Mouse (Mus musculus) heart, adult 2 months (tissue): ENCODE measurements at regions not wholly inside any gene's neighbourhood (a gene's known extent, or its start where the extent isn't known, plus 50 kb on each side); places are given as distances from the start of the nearest gene placed in this dataset.

Experiments used
- DNase-seq, 2 experiments: peaks; one replicate each; pipeline ENCODE4 v3.0.0; 2021
- H3K27ac ChIP-seq: fragments of 200-600 bp; 2 replicates; pipeline ENCODE4 v1.8.1; 2022
- H3K27me3 ChIP-seq: fragments of 200-500 bp; 2 replicates; pipeline ENCODE4 v1.6.1; 2012; ENCODE audit warnings: mild to moderate bottlenecking, low read length, inconsistent platforms, mixed read lengths; ENCODE audit not compliant: control insufficient read depth, insufficient read depth
- H3K36me3 ChIP-seq: fragments of 200-500 bp; 2 replicates; pipeline ENCODE4 v1.6.1; 2012; ENCODE audit warnings: low read length, inconsistent platforms; ENCODE audit not compliant: control insufficient read depth, insufficient read depth
- H3K4me1 ChIP-seq: fragments of 200-500 bp; 2 replicates; pipeline ENCODE4 v1.6.1; 2011; ENCODE audit warnings: low read length; ENCODE audit not compliant: control insufficient read depth, insufficient read depth
- H3K4me3 ChIP-seq: fragments of 200-600 bp; 2 replicates; pipeline ENCODE4 v1.8.1; 2022
- H3K79me2 ChIP-seq: fragments of 200-500 bp; replicated peaks from 2 replicates; pipeline ENCODE4 v1.6.1; 2012; ENCODE audit warnings: mild to moderate bottlenecking, inconsistent platforms, low read length, moderate library complexity, mixed read lengths; ENCODE audit not compliant: control insufficient read depth, insufficient read depth
- H3K9ac ChIP-seq: fragments of 200-500 bp; 2 replicates; pipeline ENCODE4 v1.6.1; 2012; ENCODE audit warnings: low read depth, mild to moderate bottlenecking, control low read depth, inconsistent platforms, low read length, mixed read lengths
- CTCF ChIP-seq: fragments of 200-600 bp; IDR thresholded peaks from 2 replicates; pipeline ENCODE4 v1.8.1; 2022; ENCODE audit warnings: antibody characterized with exemption, mild to moderate bottlenecking, moderate library complexity
- EP300 ChIP-seq: fragments of 200-500 bp; IDR thresholded peaks from 2 replicates; pipeline ENCODE4 v1.6.1; 2011; ENCODE audit warnings: low read depth, low read length, control low read depth; ENCODE audit not compliant: insufficient read depth
- POLR2A ChIP-seq: fragments of 200-500 bp; IDR thresholded peaks from 2 replicates; pipeline ENCODE4 v1.6.1; 2011; ENCODE audit warnings: mild to moderate bottlenecking, low read depth, low read length, control low read depth; ENCODE audit not compliant: insufficient read depth
- WGBS: fragments of 180-500 bp; shearing (Covaris S2); methylation state at CpG from one replicate; pipeline ENCODE4 v1.1.7; 2018; 5-methylcytosine and 5-hydroxymethylcytosine counted together
- intact Hi-C: fragments of 180-260 bp; cut with DNase I; formaldehyde crosslinking; loops from one replicate; pipeline ENCODE4 v1.15.1; 2025

DNA sequence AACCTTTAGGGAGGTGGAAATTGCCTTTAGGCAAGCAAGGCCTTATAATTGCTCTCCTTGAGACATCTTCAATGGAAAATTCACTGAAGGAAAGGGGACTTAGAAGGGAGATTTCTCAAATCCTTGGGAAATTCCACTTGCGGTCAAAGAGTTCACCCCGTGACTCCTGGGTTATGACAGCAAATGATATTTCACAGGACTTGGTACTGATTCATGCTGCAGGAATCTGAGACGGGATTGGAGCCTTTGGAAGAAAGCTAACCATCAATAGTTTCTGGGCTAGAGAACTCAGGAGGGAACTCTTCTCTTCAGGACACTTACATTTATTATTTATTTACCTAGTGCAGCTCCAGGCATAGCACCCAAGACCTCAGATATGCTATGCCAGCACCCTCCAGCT, 52.8 kb upstream of the Cxcl5 start:
- H3K27ac ChIP-seq = no peak overlapping the region
- no peak overlapping the region for H3K9ac ChIP-seq
- H3K36me3 ChIP-seq = no peaks in the 10 kb centered on the region
- H3K79me2 ChIP-seq = no peaks in the 10 kb centered on the region
- DNase-seq = peak in 1 of 2 experiments; percentile 8
- TF ChIP-seq EP300 (no peak), CTCF (no peak), POLR2A (no peak)
- no peak overlapping the region for H3K4me3 ChIP-seq
- WGBS = 58% methylated on average over 3 of the region's 3 CpGs
- no peaks in the 10 kb centered on the region for H3K27me3 ChIP-seq
- no peaks in the 10 kb centered on the region for H3K4me1 ChIP-seq
- intact Hi-C loops = no loop called here

DNA sequence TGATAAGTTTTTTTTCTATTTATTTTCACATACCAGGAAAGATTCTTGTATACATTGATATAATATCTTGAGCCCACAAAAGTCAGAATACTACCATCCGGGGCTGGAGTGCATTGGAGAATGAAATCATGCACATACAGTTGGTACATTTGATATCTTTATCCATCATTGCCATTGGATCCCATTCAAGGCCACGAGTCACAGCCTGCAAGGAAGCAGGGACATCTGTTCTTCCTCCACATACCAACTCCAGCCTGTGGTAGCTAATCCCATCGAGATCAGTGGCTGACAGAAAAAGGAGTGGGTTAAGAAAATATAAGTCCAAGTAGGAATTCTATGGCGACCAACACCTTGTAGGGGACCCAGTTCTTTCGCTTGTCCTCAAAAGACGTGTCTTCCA, 55.5 kb upstream of the Cxcl5 start:
- Histone ChIP-seq H3K79me2 (no peaks in the 10 kb centered on the region), H3K9ac (no peak overlapping the region), H3K4me1 (no peaks in the 10 kb centered on the region), H3K36me3 (no peaks in the 10 kb centered on the region), H3K27me3 (no peaks in the 10 kb centered on the region), H3K4me3 (no peak overlapping the region), H3K27ac (no peak overlapping the region)
- intact Hi-C loops = no loop called here
- 65% methylated on average over 6 of the region's 6 CpGs for WGBS
- no peak for DNase-seq
- no peak for TF ChIP-seq CTCF
- TF ChIP-seq EP300 = no peak
- no peak for TF ChIP-seq POLR2A

- Histone ChIP-seq H3K4me1 (no peaks in the 10 kb centered on the region), H3K79me2 (no peaks in the 10 kb centered on the region), H3K36me3 (no peaks in the 10 kb centered on the region), H3K27ac (no peak overlapping the region), H3K9ac (no peak overlapping the region), H3K27me3 (no peaks in the 10 kb centered on the region), H3K4me3 (no peak overlapping the region)
- DNase-seq = no peak
- intact Hi-C loops = no loop called here
- WGBS = 89% methylated on average over 7 of the region's 7 CpGs
- no peak for TF ChIP-seq EP300
- no peak for TF ChIP-seq CTCF
- TF ChIP-seq POLR2A = no peak
Measured at GRCm38 (mm10) chr5:90700178-90700577, 59.0 kb upstream of the Cxcl5 start.

DNA sequence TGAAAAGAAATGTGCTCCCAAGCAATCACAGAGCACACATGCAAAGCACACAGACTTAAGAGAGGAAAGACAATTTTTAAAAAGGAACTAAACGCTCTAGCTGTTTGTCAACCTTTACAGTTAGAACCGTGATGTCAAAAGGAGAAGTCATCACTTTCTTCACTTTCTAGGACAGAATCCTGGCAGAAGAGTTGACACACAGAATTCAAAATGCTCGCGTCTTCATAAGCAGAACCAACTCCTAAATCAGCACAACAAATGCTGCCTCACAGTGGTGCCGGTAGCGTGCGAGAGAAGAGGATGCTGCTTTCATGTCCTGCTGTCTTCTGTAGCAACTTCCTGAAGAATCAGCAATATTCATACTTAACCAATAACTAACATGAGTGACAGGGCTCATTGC, 55.6 kb upstream of the Rassf6 start:
- TF ChIP-seq EP300 (no peak), POLR2A (no peak), CTCF (no peak)
- Histone ChIP-seq H3K27ac (no peak overlapping the region), H3K27me3 (no peaks in the 10 kb centered on the region), H3K4me1 (no peaks in the 10 kb centered on the region), H3K4me3 (no peak overlapping the region), H3K36me3 (no peaks in the 10 kb centered on the region), H3K79me2 (no peaks in the 10 kb centered on the region), H3K9ac (no peak overlapping the region)
- intact Hi-C loops = no loop called here
- DNase-seq = no peak
- WGBS = 87% methylated on average over 7 of the region's 7 CpGs

GRCm38 (mm10) chr5:90694431-90694830, 54.0 kb upstream of the Rassf6 start:
- Histone ChIP-seq H3K27me3 (no peaks in the 10 kb centered on the region), H3K79me2 (no peaks in the 10 kb centered on the region), H3K27ac (no peak overlapping the region), H3K9ac (no peak overlapping the region), H3K36me3 (no peaks in the 10 kb centered on the region), H3K4me3 (no peak overlapping the region), H3K4me1 (peaks cover 2% of the 10 kb centered on the region)
- intact Hi-C loops = no loop called here
- WGBS = 32% methylated on average over 3 of the region's 3 CpGs
- TF ChIP-seq POLR2A = no peak
- DNase-seq = peak in 1 of 2 experiments; percentile 13

DNA sequence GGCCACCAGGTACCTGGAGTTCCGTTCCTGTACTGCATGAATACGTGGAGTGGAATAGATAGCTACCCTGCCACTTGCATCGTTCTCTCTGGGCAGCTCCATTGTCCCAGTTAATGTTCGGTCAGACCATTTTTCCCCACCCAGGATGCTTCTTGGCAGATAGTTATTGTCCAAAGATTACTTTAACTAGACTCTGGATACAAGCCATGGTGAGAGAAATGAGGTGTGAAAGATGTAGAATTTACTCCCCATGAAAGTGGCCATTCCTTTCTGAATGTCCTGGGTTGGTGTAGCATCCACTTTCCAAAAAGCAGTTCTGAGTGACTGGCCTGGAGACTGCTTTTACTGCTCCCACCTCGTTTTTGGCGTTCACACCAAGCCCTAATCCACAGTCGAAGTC, 50.3 kb upstream of the Rassf6 start:
- Histone ChIP-seq H3K9ac (no peak overlapping the region), H3K27me3 (no peaks in the 10 kb centered on the region), H3K79me2 (no peaks in the 10 kb centered on the region), H3K4me3 (no peak overlapping the region), H3K36me3 (no peaks in the 10 kb centered on the region), H3K27ac (no peak overlapping the region), H3K4me1 (peaks cover 2% of the 10 kb centered on the region)
- 84% methylated on average over 7 of the region's 7 CpGs for WGBS
- intact Hi-C loops = no loop called here
- DNase-seq = no peak
- TF ChIP-seq EP300 = no peak
- no peak for TF ChIP-seq CTCF
- TF ChIP-seq POLR2A = no peak
